Mouse (Mus musculus) ovary, postnatal 10 days (tissue): ENCODE results near the gene Ncapd2.
"Not testable (repeated sequence)": the region's sequence is repeated elsewhere in the genome, so short reads cannot be mapped to it uniquely, and the experiment has no call there.

ENCODE experiments used
- DNase-seq: peaks from one replicate; pipeline ENCODE4 v3.0.0; 2022; ENCODE audit warnings: low spot score

Ncapd2 gene

DNA sequence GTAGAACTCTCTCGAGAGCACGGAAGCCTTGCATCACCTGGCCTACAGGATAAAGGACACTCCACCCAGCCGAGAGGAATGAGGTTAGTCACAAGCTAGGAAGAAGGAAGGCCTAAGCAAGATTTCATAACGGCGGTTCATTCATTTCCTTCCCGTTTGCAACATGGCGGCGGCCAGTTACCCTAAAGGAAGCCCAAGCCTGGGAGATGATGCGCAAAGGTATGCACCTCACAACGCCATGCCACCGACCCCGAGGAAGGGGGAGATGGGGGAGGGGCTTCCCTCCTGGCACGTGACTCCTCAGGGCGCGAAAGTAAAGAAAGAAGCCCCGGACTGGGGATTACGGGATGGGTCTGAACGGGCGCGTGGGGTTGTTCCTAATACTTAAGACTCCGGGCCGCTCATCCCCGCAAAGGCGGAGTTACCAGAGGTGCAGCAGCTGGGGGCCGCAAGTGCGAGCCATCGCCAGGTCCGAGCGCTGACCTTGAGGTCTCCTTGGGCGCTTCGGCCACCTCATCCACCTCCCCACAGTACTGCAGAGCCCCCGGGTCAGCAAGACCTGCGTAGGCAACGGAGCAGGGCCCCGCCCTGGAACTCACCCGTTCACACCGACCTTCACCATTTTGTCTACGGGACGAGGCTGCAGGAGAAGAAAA, 26.7 kb downstream of the Ncapd2 start:
- DNase-seq: no peak

DNA sequence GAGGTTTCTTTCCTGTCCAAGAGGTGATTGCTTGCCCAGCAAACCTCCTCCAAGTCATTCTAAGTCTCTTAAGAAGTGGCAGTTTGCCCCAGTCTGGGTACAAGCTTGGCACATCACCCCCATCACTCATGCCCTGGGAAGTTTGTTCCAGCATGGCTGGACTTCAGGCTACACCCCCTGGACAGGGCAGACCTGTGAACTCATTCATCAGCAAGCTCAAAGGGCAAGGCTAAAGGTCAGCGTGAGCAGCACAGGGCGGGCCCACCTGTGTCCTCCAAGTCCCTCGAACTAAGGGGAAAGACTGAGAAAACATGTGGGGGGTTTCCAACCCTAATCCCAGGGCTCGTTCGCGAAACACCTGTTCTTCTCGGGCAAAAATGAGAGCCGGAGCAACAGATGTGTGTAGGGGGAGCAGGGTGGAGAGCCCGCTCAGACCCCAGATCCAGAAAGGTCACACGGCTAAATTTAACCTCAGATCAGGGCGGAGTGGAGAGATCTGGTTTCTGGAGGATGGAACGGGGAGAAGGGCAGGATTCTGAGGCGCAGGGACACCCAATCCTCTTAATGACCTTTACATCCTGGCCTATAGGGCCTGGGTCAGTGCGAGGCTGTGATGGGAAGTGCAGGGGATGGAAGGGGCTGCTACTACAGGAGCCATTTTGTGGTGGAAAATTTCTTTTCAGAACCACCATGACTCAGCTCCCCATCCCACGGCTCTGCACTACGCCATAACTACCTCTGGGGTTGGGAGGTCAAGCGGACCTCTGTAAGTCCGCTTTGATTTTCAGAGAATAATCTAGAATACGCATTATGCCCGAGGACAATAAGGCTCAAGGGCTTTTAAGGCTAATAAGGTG, 27.5 kb downstream of the Ncapd2 start:
- DNase-seq: no peak

DNA sequence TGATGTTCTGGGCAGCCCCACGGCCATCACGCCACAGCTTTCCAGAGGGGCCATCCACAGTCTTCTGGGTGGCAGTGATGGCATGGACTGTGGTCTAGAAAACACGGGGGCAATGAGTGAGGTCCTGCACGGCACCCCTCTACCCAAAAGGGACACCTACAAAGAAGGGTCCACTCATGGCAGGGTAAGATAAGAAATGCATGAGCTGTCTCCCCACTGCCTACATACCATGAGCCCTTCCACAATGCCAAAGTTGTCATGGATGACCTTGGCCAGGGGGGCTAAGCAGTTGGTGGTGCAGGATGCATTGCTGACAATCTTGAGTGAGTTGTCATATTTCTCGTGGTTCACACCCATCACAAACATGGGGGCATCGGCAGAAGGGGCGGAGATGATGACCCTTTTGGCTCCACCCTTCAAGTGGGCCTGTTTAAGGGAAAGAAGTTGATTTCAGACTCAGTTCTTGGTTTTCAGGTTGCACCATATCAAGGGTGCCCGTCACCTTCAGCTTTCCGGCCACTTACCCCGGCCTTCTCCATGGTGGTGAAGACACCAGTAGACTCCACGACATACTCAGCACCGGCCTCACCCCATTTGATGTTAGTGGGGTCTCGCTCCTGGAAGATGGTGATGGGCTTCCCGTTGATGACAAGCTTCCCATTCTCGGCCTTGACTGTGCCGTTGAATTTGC, 28.7 kb downstream of the Ncapd2 start:
- DNase-seq: not testable (repeated sequence)

DNA sequence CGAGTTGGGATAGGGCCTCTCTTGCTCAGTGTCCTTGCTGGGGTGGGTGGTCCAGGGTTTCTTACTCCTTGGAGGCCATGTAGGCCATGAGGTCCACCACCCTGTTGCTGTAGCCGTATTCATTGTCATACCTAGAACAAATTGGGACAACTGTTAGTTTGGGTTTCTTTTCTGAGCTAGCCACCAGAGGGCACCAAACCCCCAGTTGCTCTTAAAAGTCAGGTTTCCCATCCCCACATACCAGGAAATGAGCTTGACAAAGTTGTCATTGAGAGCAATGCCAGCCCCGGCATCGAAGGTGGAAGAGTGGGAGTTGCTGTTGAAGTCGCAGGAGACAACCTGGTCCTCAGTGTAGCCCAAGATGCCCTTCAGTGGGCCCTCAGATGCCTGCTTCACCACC, 29.5 kb downstream of the Ncapd2 start:
- DNase-seq: not testable (repeated sequence)

DNA sequence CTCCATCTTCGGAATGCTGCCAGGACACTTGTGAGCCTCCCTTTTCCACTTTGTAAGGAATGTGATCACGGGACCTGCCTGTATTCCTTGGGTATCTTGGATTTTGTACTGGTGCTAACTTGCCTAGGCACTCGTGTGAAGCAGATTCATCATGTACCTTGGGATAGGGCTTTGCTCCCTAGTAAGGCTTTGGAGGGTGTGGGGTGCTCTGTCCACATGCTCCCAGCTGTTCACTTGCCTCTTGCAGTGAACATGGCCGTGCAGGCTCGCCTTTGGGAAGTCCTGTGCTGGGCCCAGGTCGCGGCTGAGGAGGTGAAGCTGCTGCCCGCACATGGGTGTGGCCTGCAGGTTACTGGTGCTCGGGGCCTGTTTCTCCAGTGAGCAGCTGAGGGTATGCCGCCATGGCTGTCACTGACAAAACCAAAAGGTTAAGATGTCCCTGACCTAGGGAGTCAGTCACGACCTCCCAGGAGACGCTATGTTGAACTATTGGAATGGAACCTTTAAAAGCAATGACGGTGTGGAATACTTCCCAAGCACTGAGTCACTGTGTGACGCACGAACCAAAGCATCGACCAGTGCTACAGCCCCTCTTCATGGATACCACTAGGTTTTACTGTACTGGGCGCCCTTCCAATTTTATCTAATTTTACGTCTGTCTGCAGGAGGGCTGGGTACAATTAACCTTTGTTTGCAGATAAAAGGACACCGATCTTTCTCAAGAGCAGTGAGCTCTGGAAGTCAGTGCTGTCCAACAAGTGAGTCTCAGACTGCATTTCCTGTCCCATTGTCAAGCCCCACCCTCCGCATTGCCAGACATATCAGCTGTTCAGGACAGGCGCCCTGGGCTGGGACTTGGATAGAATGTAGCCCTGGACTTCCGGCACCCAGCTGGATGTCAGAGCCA, 30.4 kb downstream of the Ncapd2 start:
- DNase-seq: no peak

DNA sequence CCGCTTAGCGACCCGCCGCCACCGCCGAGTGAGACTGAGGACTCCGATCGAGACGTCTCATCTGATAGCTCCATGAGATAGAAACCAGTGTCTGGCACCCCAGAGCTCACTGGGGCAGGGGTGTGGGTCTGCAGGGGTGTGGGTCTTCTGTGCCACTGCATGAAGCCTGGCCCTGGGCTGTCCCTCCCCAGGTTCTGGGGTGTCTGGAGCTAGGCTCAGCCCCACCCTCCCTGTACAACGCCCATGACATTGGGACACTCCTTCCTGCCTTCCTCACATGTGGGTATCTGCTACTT, 31.0 kb downstream of the Ncapd2 start:
- DNase-seq: no peak

DNA sequence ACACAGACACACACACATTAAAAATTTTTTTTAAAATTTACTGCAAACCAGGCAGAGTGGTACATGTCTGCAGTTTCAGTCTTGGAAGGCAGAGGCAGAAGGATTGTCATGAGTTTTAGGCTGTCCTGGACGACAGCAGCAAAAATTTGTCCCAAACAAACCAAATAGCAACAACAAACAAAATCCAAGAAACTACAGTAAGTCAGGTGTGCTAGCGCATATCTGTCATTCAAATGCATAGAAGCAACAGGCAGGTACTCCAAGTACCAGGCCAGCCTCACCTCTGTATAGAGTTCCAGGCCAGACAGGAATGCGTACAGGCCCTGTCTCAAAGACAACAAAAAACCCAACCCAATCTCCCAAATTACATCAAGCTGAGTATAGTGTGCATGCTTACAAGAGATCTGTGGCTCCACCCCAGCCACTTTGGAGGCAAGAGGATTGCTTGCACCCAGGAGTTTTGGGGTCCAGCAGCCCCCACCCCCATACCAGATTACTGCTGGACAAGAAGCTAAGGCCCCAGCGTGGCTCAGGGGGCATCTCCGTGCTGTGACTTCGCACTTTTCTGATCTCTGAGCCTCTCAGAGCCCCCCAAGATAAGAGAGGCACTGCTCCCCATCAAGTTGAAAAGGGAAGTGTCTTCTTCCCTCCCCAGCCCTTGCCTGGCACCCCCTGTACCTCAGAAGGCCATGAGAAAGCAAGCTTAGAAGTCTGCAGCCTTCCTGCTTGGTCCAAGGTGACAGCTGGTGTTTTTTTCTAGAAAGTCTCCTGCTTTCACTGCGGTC, 31.5 kb downstream of the Ncapd2 start:
- no peak for DNase-seq

DNA sequence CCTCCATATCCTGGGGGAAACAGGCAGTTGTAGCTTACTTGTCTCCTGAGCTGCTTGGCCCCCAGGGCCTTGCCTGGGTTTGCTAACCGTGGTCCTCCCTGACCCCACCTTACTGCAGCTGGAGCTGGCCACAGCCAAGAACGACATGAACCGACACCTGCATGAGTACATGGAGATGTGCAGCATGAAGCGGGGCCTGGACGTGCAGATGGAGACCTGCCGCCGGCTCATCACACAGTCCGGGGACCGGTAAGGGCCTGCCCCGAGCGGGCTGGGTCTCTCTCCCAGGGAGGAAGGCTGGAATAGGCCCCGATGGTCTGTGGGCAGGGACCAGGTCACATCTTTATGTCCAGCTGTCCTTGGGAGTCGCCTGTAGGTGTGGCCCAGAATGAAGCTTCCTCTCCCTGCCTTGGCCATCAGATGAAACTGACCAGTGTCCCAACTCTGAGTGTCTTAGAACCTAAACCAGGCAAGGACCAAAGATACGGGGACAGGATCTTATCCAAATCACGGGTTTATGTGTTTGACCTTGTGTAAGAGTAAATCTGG, 32.5 kb downstream of the Ncapd2 start:
- no peak for DNase-seq

DNA sequence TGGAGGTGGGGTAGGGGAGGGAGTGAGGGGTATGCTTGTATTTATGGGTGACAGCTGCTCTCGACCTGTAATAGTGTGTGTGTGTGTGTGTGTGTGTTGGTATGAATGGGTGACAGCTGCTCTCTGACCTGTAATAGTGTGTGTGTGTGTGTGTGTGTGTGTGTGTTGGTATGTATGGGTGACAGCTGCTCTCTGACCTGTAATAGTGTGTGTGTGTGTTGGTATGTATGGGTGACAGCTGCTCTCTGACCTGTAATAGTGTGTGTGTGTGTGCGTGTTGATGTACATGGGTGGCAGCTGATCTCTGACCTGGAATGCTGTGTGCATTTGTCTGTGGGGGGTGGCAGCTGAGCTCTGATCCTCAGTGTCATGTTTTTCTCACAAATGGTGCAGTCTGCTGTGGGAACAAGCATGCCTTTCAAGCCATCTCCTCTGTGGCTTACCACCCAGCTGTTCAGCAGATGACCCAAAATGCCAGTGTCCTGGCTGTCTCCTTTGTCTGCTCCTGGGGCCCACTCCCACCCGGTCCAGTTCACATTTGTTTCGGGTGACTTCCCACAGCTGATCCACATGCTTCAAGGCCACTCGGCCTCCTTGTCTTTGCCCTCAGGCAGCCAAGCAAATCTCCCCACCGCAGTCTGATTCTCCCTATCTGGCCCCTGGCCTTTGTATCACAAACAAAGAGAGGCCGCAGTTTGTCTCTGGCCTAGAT, 34.4 kb downstream of the Ncapd2 start:
- DNase-seq: no peak

DNA sequence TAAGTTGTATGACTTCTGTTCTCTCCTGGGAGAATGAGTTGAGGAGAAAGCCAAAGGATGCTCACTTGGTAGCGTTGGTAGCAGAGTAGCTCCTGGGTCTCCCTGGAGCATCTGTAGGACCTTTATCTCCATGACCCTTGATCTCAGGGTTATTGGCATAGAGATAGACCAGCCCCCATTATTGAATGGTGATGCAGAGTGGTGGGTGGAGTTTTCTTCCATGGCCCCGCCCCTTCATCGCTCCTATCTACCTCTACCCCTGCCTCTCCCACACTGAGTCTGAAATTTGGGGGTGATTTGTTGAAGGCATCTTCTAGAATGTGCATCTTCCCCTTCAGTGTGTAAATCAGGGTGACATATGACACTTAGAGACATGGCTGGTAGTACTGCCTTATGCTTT, 35.0 kb downstream of the Ncapd2 start:
- no peak for DNase-seq

DNA sequence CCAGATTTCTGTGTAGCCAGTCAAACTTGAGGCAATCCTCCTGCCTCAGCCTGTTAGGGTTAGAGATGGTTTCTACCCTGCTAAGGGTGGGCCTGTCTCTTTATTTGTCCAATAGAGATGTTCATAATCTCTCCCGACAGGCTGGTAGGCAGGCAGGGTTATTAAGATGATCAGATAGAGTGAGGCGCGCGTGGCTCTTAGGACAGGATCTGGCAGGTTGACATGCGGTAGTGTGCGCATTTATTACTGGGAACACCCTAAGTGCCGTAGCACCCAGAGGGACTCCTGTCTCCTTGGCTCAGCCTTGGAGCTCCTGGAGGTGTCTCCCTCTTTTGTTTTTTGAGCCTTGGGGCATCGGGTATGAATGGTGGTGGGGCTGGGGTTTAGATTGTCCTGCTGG, 36.2 kb downstream of the Ncapd2 start:
- no peak for DNase-seq

DNA sequence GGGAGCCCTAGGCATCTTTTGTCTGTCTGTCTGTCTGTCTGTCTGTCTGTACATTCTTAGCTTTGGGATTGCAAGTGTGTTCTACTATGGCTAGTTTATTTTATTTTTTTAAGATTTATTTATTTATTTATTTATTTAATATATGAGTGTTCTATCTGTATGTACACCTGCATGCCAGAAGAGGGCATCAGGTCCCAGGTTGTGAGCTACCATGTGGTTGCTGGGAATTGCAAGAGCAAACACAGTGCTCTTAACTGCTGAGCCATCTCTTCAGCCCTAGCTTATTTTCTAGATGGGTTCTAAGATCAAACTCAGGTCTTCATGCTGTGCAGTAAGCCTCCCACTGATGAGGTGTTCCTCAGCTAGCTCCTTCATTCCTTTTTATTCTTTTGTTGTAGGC, 37.0 kb downstream of the Ncapd2 start:
- DNase-seq: no peak

DNA sequence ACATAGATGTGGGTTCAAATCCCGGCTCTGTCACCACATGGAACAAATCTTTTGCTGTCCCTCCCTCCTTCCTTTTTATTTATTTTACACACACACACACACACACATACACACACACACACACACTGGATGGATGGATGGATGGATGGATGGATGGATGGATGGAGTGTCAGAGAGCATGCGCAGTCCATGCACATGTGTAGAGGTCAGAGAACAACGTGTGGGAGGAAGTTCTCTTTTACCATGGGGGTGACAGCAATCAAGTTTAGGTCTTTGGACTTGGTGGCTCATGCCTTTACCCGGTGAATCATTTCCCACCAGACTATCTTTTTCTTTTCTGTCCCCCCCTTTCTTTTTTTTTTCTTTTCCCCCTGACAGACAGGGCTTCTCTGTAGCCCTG, 37.8 kb downstream of the Ncapd2 start:
- no peak for DNase-seq

DNA sequence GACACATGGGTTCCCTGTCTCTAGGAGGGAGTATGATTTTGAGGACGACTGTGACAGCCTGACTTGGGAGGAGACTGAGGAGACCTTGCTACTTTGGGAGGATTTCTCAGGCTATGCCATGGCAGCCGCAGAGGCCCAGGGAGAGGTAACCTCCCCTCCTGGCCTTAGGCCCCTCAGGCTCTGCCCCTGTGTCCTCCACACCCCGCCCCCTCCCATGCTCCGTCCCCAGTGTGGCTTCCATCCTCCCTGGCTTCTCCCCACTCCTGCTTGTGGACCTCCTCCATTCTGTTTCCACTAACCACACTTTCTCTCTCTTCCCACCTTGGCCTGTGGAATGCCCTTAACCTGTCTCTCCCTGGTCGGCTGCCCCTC, 38.5 kb downstream of the Ncapd2 start:
- no peak for DNase-seq

DNA sequence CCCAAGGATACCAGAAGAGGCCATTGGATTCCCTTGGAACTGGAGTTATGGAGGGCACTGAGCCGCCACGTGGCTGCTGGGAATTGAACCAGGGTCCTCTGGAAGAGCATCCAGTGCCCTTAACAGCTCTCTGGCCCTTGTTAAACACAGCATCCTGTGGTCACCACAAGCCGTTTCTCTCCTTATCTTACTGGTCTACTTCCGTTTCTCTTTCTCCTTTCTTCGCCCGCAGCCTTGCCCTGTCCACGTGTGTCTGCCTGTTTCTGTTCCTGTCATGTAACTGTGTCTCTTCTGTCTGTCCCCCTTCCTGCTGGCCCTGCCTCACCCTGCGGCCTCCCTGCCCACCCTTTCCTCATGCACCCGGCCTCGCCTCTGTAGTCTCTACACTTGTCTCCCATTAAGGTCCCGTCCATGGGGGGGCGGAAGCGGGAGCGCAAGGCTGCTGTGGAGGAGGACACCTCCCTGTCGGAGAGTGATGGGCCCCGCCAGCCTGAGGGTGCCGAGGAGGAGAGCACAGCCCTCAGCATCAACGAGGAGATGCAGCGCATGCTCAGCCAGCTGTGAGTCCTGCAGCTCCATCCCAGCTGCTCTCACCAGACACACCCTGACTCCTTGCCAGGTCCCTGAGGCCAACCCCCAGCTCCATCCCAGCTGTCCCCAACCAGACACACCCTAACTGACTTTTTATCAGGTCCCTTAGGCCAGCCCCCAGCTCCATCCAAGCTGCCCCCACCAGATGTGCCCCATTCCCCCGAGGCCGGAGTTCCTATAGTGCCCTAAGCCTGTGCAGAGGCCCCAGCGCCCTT, 39.1 kb downstream of the Ncapd2 start:
- DNase-seq: no peak

DNA sequence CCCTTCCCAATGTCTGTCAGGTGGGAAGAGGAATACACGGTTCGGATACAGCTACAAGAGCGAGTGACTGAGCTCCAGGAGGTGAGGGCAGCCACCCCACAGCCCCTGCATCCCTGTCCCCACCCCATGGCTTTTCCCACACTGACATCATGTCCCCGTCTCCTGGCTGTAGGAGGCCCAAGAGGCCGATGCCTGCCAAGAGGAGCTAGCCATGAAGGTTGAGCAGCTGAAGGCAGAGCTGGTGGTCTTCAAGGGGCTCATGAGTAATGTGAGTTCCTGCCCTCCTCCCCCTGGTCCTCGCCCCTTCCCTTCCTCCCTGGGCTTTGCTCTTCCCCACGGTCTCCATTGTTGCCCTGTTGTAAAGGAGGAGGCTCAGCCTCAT, 41.9 kb downstream of the Ncapd2 start:
- no peak for DNase-seq

DNA sequence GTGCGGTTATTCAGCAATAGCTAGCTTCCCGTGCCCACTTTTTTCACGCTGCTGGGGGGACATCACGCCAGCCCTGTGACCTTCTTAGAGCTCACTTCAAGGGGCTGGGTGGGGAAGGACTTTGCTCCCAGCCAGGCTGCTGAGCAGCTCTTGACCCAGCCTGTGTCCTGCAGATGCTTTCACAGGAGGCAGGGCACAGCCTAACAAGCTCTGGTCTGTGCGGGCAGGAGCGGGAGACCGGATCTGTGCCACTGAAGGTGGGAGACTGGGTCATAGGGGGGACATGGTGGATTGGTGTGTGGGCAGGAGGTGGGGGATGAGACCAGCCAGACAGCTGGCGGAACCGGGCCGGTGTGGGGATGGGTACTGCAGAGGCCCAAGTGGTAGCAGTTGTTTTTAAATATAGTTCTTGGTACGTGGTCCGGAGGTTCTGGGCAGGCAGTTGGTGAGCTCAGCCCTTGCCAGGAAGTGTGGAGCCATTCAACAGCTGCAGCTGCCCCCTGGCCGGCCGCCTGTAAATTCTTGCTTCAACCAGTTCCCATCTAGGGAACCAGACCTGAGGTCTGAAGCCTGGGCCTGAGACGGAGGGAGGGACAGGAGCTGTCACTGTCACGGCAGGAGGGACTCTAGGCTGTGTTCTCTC, 42.5 kb downstream of the Ncapd2 start:
- DNase-seq: no peak

DNA sequence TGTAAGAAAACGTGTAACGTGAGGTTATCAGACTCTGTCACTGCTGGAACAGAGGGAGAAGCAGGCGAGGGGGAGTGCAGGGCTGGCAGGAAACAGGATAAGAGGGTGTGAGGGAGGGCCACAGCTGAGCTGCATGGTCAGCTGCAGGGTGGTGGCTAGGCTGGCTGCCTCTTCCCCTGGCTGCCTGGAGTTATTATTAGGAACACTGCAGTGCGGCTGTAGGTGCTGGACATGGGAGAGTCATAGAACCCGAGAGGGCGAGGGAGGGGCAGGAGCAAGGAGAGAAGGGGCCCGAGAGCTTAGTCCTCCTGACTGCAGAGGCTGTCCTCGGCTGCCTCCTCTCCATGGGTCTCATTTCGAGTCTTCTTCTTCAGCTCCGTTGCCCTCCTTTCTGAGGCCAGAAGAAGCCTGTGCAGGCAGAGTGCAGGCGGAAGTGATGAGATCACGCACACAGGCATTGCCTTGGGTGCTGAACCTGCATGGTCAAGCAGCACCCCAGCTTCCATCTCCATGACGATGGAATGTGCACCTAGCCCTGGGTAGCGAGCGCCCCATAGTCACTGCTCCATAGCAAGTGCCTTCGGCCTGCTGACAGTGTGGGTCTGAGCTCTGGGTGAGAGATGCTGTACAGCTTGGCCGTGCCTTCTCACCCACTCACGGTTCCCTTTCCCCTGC, 43.1 kb downstream of the Ncapd2 start:
- DNase-seq: no peak

DNA sequence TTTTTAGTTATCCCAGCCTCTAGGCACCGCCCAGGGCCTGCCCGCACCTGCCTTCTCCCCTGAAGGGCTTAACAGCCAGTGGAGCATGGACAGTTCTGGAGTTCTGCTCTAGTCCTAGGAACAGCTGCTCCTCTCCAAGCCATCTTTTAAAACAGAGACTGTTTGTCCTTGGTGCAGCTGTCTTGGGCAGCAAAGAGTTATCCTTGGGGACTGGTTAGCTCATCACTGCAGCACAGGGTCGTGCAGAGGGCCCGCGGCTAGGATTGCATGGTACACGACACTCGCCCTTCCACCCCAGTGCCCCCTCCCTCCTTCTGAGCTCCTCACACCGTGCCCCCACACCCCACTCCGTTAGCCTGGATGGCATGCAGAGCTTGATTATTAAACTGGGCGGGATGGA, 44.2 kb downstream of the Ncapd2 start:
- no peak for DNase-seq
